Mouse (Mus musculus) ES-Bruce4 (cell line): ENCODE measurements at regions not wholly inside any gene's neighbourhood (a gene's known extent, or its start where the extent isn't known, plus 50 kb on each side); places are given as distances from the start of the nearest gene placed in this dataset.

ENCODE experiments used
- H3K27ac ChIP-seq: 2 replicates; pipeline ENCODE4 v1.5.1; 2012; ENCODE audit warnings: low read length, inconsistent platforms; ENCODE audit not compliant: insufficient read depth
- H3K27me3 ChIP-seq: 2 replicates; pipeline ENCODE4 v1.6.1; 2012; ENCODE audit warnings: mild to moderate bottlenecking, low read length, inconsistent platforms; ENCODE audit not compliant: control insufficient read depth, poor library complexity, insufficient read depth, severe bottlenecking
- H3K36me3 ChIP-seq: 2 replicates; pipeline ENCODE4 v1.6.1; 2012; ENCODE audit warnings: inconsistent platforms, mild to moderate bottlenecking, low read length, moderate library complexity; ENCODE audit not compliant: control insufficient read depth, poor library complexity, insufficient read depth, severe bottlenecking
- H3K4me1 ChIP-seq: one replicate; pipeline ENCODE4 v1.8.1; 2011; ENCODE audit warnings: low read length; ENCODE audit not compliant: control insufficient read depth, insufficient read depth
- H3K4me3 ChIP-seq: 2 replicates; pipeline ENCODE4 v1.5.1; 2011; ENCODE audit warnings: low read depth, mild to moderate bottlenecking, low read length
- H3K9ac ChIP-seq: 2 replicates; pipeline ENCODE4 v1.6.1; 2012; ENCODE audit warnings: low read depth, mild to moderate bottlenecking, inconsistent platforms; ENCODE audit not compliant: poor library complexity, severe bottlenecking
- H3K9me3 ChIP-seq: replicated peaks from 2 replicates; pipeline ENCODE4 v1.6.1; 2012; ENCODE audit warnings: mild to moderate bottlenecking, low read length, inconsistent platforms; ENCODE audit not compliant: control insufficient read depth, poor library complexity, insufficient read depth, severe bottlenecking
- CTCF ChIP-seq: IDR thresholded peaks from one replicate; pipeline ENCODE4 v1.8.1; 2011; ENCODE audit warnings: low read depth, low read length
- EP300 ChIP-seq: IDR thresholded peaks from 2 replicates; pipeline ENCODE4 v1.6.1; 2011; ENCODE audit warnings: low read depth, low read length; ENCODE audit not compliant: insufficient read depth
- POLR2A ChIP-seq: IDR thresholded peaks from one replicate; pipeline ENCODE4 v1.8.1; 2011; ENCODE audit warnings: low read length; ENCODE audit not compliant: insufficient read depth

DNA sequence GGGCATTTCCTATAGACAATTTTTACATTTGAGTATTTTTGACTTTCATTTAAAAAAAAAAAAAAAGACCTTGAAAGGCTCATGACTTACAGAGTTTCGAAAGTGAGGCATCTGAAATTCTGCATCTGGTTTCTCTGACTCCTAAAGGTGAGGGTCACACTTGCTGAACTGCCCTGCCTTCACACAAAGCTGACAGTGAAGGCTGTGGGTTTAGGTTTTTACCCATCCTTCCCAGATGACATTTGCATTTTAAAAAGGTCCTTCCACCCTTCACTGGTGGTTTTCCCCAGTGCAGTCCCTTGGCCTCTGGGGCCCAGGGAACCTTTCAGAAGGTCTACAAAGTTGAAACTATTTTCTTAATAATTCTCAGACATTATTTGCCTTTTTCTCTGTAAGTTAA is 76.4 kb upstream of the Slit3 start:
- Histone ChIP-seq H3K9me3 (no peaks in the 10 kb centered on the region), H3K36me3 (no peaks in the 10 kb centered on the region), H3K9ac (no peak overlapping the region), H3K27me3 (no peaks in the 10 kb centered on the region), H3K27ac (no peak overlapping the region), H3K4me3 (no peak overlapping the region), H3K4me1 (no peaks in the 10 kb centered on the region)
- TF ChIP-seq POLR2A (no peak), CTCF (no peak), EP300 (no peak)

DNA sequence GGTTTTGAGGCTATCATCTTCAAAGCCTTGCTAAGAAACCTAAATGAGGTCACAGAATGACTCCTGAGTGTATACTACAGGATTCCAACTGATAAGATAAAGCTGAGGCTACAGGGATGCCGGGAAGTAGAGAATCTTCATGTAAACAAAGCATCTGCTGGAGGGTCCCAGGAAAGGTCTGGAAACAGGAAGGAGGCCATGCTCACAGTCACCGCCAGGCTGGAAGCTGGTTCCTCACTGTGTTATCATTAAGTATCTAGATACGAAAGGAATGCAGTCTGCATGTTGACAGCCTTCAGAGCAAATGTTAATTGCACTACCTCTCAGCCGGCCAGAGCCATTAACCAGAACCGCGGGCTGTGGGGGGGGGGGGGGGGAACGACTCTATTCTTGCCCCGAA is 96.6 kb upstream of the Slit3 start:
- no peak for TF ChIP-seq POLR2A
- no peak for TF ChIP-seq EP300
- no peak for TF ChIP-seq CTCF
- no peaks in the 10 kb centered on the region for H3K36me3 ChIP-seq
- H3K4me3 ChIP-seq, result no peak overlapping the region
- H3K9ac ChIP-seq, result no peak overlapping the region
- no peaks in the 10 kb centered on the region for H3K27me3 ChIP-seq
- no peaks in the 10 kb centered on the region for H3K4me1 ChIP-seq
- H3K9me3 ChIP-seq, result no peaks in the 10 kb centered on the region
- H3K27ac ChIP-seq, result no peak overlapping the region

DNA sequence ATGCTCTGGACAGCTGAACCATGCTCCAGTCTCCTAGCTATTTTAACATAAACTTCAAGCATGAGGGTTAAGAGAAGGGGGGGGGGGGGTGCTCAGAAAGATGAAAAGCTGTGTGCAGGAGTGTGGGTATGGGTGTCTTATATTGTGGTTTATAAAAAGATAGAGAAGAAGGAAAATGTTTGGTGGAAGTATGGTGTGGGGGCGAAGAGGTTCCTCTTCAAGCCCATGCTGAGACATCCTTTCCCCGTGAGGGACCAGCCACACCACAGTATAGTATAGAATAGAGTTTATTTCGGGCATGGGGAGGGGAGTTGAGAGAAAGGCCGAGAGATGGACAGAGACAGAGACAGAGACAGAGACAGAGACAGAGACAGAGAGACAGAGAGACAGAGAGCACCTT is 97.2 kb upstream of the Slit3 start:
- H3K36me3 ChIP-seq, result no peaks in the 10 kb centered on the region
- H3K4me3 ChIP-seq, result no peak overlapping the region
- no peaks in the 10 kb centered on the region for H3K27me3 ChIP-seq
- TF ChIP-seq CTCF (no peak), POLR2A (no peak), EP300 (no peak)
- H3K9ac ChIP-seq, result no peak overlapping the region
- H3K27ac ChIP-seq, result no peak overlapping the region
- no peaks in the 10 kb centered on the region for H3K4me1 ChIP-seq
- H3K9me3 ChIP-seq, result no peaks in the 10 kb centered on the region

DNA sequence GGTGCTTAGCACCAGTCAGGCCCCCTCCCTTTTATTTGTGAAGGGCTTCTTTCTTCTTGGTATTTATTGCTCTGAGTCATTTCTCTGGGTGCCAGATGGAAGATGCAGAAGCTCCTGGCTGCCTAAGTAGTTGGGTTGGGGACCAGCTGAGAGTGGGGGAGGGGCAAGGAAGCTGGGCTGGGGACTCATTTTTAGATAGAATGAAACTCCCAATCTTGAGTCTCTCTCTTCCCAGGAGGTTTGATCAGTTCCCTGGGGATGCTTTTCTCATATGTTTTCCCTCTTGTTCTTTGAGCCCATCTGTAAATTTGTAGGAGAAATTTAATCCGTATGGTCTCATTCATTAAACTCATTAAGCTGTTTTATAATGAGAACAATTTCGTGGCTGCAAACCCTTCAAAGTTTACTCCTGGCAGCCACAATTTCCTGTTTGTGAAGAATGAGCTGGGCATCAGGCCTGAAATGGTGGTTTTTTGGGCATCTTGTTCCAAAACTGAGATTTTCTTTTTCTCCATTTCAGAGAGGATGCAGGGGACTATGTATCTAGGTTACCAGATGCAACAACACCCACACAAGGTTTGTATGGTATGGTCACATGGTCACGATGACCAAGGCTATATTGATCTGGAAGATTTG is 98.9 kb upstream of the Slit3 start:
- TF ChIP-seq POLR2A (no peak), EP300 (no peak), CTCF (no peak)
- no peaks in the 10 kb centered on the region for H3K36me3 ChIP-seq

DNA sequence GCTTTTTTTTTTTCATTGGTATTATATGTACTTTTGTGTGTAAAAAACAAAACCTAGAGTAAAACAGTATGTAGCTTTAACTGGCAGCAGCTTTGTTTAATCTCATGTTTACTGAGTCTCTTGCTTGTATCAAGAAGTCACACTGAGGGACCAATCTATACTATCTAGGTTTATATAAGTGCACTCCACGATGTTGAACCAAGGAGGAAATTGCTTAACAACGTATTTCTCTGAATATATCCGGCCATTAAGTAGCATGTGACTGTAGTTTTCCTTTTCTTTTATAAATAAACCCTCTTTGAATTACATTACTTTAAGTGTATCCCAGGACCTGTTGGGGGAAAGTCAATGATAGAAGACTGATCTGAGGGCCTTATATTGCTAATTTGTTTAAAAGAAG is 104.0 kb upstream of the Slit3 start:
- Histone ChIP-seq H3K4me3 (no peak overlapping the region), H3K27me3 (no peaks in the 10 kb centered on the region), H3K9ac (no peak overlapping the region), H3K9me3 (no peaks in the 10 kb centered on the region), H3K4me1 (no peaks in the 10 kb centered on the region), H3K36me3 (no peaks in the 10 kb centered on the region), H3K27ac (no peak overlapping the region)
- TF ChIP-seq POLR2A, result no peak
- TF ChIP-seq CTCF, result no peak
- TF ChIP-seq EP300, result no peak

More for the DNA sequence above, 98.9 kb upstream of the Slit3 start:
- H3K9me3 ChIP-seq, result no peaks in the 10 kb centered on the region
- H3K4me3 ChIP-seq, result no peak overlapping the region
- H3K9ac ChIP-seq, result no peak overlapping the region
- H3K27me3 ChIP-seq, result no peaks in the 10 kb centered on the region
- no peaks in the 10 kb centered on the region for H3K4me1 ChIP-seq
- no peak overlapping the region for H3K27ac ChIP-seq

DNA sequence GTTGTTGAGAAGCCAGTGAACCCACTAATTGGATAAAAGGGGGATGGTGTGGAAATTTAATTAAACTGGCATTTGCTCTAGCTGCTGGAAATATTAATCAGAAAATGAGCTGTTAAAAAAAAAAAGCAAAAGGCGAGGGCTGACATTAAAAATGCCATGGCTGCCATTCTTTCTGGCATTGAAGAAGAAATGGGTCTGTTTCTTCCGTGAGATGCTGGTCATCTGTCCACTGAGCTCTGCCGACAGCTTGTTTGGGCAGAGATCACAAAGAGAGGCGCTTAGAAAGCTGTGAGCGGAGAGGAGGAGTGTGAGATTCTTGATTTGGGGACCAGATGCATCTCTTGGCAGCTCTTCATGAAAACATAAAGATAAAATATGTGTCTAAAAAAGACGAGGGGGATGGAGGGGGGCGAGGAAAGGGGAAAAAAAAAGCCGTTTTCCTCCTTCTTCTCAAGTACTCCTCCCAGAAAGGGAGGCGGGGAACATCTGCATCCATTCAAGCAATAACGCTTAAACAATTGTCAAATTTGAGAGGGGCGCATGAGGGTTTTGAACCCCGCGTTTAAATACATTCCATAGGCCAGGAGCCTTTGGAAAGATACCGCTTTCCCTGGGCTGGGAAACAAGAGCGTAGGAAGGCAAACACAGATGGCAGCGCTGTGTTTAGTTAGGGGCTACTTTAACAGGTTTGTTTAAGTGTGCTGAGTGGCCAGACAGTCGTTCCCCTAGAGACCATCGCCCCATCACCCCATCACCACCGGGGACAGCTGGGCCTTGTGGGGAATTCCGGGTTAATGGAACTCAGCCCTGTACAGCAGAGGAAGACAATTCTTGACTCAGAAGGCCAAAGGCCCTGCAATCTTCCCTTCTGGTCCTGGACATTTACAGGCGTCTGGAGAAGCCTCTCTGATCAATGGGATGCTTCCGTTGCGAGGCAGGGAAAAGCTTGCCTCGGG is 109.2 kb upstream of the Slit3 start:
- no peaks in the 10 kb centered on the region for H3K27me3 ChIP-seq
- no peaks in the 10 kb centered on the region for H3K4me1 ChIP-seq
- H3K27ac ChIP-seq, result no peak overlapping the region
- no peak overlapping the region for H3K4me3 ChIP-seq
- TF ChIP-seq EP300 (no peak), CTCF (no peak), POLR2A (no peak)
- H3K9ac ChIP-seq, result no peak overlapping the region
- peaks cover 8% of the 10 kb centered on the region; the same call in 1 of the 2 replicates for H3K9me3 ChIP-seq
- H3K36me3 ChIP-seq, result no peaks in the 10 kb centered on the region
